In genomic region chr14:122380896-122381845, GRCm38 (mm10) we compare ENCODE assay signal across 16 mouse cellular contexts.
DNase-seq lines count a peak whose midpoint lies in the region; ATAC-seq lines count a peak whose summit lies in the region.
"Had no signal": no experiment of that assay in that cellular context is flagged by ENCODE, and none has a peak within 500 bp of the region (broad histone marks: within the 10 kb centered on the region; RNA-seq: fewer than 3 reads in every experiment).

No protein-coding gene starts in this region.

- H3K36me3 ChIP-seq in midbrain, embryonic 12.5 days, result no peaks in the 10 kb centered on the region
- no peaks in the 10 kb centered on the region for H3K36me3 ChIP-seq in midbrain, embryonic 14.5 days (ENCODE audit: control insufficient read depth, insufficient read depth, low read length)
- H3K36me3 ChIP-seq in hindbrain, embryonic 14.5 days (replicated peaks; ENCODE audit: control insufficient read depth, insufficient read depth), result no peaks in the 10 kb centered on the region
- H3K36me3 ChIP-seq: limb, embryonic 13.5 days had no signal

- H3K4me1 ChIP-seq in midbrain, embryonic 12.5 days, result peaks cover 29% of the 10 kb centered on the region
- no peaks in the 10 kb centered on the region for H3K4me1 ChIP-seq in midbrain, embryonic 14.5 days (ENCODE audit: control insufficient read depth, insufficient read depth, low read length)
- H3K4me1 ChIP-seq in hindbrain, embryonic 14.5 days (replicated peaks; ENCODE audit: control insufficient read depth, insufficient read depth, low read length), result peaks cover 10% of the 10 kb centered on the region; the same call in 1 of the 2 replicates

- ATAC-seq in midbrain, embryonic 12.5 days (ENCODE audit: low FRiP score, low read depth), result no peak
- ATAC-seq in midbrain, embryonic 14.5 days (ENCODE audit: low FRiP score, low TSS enrichment), result no peak
- no peak for ATAC-seq in hindbrain, embryonic 14.5 days (ENCODE audit: low FRiP score)
- no peak for ATAC-seq in activated CD4-positive, CD25-positive, alpha-beta regulatory T cell, adult 4 months
- ATAC-seq: CD4-positive, CD25-positive, alpha-beta regulatory T cell, adult 4 months; intestine, embryonic 16.5 days had no signal

- no peak for DNase-seq in midbrain, embryonic 14.5 days
- peak; percentile 93 for DNase-seq in cerebellum, adult 9-10 months
- no peak for DNase-seq in hindbrain, embryonic 14.5 days (ENCODE audit: low spot score)
- DNase-seq in Muller cell, postnatal 12 days (ENCODE audit: inconsistent ontology term), result no peak
- no peak for DNase-seq in kidney, postnatal 14 days
- DNase-seq: heart, adult 18-20 months; heart, postnatal 10 days; kidney, postnatal 36 days; lung, adult 18-20 months; right cerebral cortex, postnatal 14 days had no signal

- no peak overlapping the region for H3K4me3 ChIP-seq in midbrain, embryonic 12.5 days
- no peak overlapping the region for H3K4me3 ChIP-seq in midbrain, embryonic 14.5 days (replicated peaks; ENCODE audit: low read depth, low read length)
- no peak overlapping the region for H3K4me3 ChIP-seq in hindbrain, embryonic 14.5 days (replicated peaks; ENCODE audit: low read length)
- H3K4me3 ChIP-seq: limb, embryonic 13.5 days; myocyte had no signal

- peaks cover 62% of the 10 kb centered on the region for H3K27me3 ChIP-seq in midbrain, embryonic 12.5 days
- H3K27me3 ChIP-seq in midbrain, embryonic 14.5 days (ENCODE audit: control insufficient read depth, insufficient read depth, low read length), result peaks cover 76% of the 10 kb centered on the region
- H3K27me3 ChIP-seq in hindbrain, embryonic 14.5 days (ENCODE audit: control insufficient read depth, insufficient read depth, low read length), result peaks cover 35% of the 10 kb centered on the region

- H3K4me2 ChIP-seq in midbrain, embryonic 12.5 days (replicated peaks), result no peak overlapping the region
- no peak overlapping the region for H3K4me2 ChIP-seq in midbrain, embryonic 14.5 days (ENCODE audit: low read length)
- no peak overlapping the region for H3K4me2 ChIP-seq in hindbrain, embryonic 14.5 days (replicated peaks)
- H3K4me2 ChIP-seq: limb, embryonic 13.5 days had no signal

- peak overlapping the region; percentile 20; the same call in 1 of the 2 replicates for H3K27ac ChIP-seq in midbrain, embryonic 12.5 days (replicated peaks)
- H3K27ac ChIP-seq in midbrain, embryonic 14.5 days (replicated peaks; ENCODE audit: low read depth, low read length), result no peak overlapping the region; the same call in 1 of the 2 replicates
- peak overlapping the region; percentile 61; the same call in 1 of the 2 replicates for H3K27ac ChIP-seq in hindbrain, embryonic 14.5 days
- H3K27ac ChIP-seq: limb, embryonic 13.5 days had no signal

- 60% methylated on average over 15 of the region's 15 CpGs for WGBS in midbrain, embryonic 12.5 days
- 52% methylated on average over 15 of the region's 15 CpGs for WGBS in midbrain, embryonic 14.5 days
- 56% methylated on average over 15 of the region's 15 CpGs for WGBS in hindbrain, embryonic 14.5 days

- no peak overlapping the region for H3K9ac ChIP-seq in midbrain, embryonic 12.5 days (replicated peaks)
- H3K9ac ChIP-seq in midbrain, embryonic 14.5 days (replicated peaks; ENCODE audit: low read length), result no peak overlapping the region
- H3K9ac ChIP-seq in hindbrain, embryonic 14.5 days, result no peak overlapping the region
- H3K9ac ChIP-seq: limb, embryonic 13.5 days had no signal

- H3K9me3 ChIP-seq in midbrain, embryonic 12.5 days, result no peaks in the 10 kb centered on the region
- H3K9me3 ChIP-seq in midbrain, embryonic 14.5 days (ENCODE audit: control insufficient read depth, low read length), result no peaks in the 10 kb centered on the region
- no peaks in the 10 kb centered on the region for H3K9me3 ChIP-seq in hindbrain, embryonic 14.5 days (ENCODE audit: control insufficient read depth, low read length)
- H3K9me3 ChIP-seq: limb, embryonic 13.5 days had no signal
